ENCODE assay signal across 10 mouse cellular contexts in genomic region chr3:97087326-97087725, GRCm38 (mm10).
DNase-seq lines count a peak whose midpoint lies in the region; ATAC-seq lines count a peak whose summit lies in the region.
"Had no signal": no experiment of that assay in that cellular context is flagged by ENCODE, and none has a peak within 500 bp of the region (broad histone marks: within the 10 kb centered on the region; RNA-seq: fewer than 3 reads in every experiment).

No protein-coding gene starts in this region.

- intact Hi-C loops in left cerebral cortex, postnatal 14 days (cut with DNase I): loop anchor here (2.0 to 10.0 kb wide), 2 partner anchors 97 to 247 kb away; no protein-coding TSS in a partner anchor

- no peaks in the 10 kb centered on the region for H3K9me3 ChIP-seq in liver, embryonic 12.5 days (replicated peaks)
- peaks cover 7% of the 10 kb centered on the region; the same call in 1 of the 2 replicates for H3K9me3 ChIP-seq in embryonic facial prominence, embryonic 10.5 days
- H3K9me3 ChIP-seq: liver, embryonic 15.5 days had no signal

- no peak overlapping the region for H3K4me3 ChIP-seq in liver, embryonic 12.5 days
- no peak overlapping the region for H3K4me3 ChIP-seq in embryonic facial prominence, embryonic 10.5 days
- H3K4me3 ChIP-seq: erythroblast, embryonic 14.5 days; liver, embryonic 15.5 days had no signal

- ATAC-seq in liver, embryonic 12.5 days: no peak

- H3K27ac ChIP-seq in liver, embryonic 12.5 days: no peak overlapping the region
- no peak overlapping the region for H3K27ac ChIP-seq in embryonic facial prominence, embryonic 10.5 days (replicated peaks)
- H3K27ac ChIP-seq: liver, embryonic 15.5 days had no signal

- H3K36me3 ChIP-seq in liver, embryonic 12.5 days: no peaks in the 10 kb centered on the region
- no peaks in the 10 kb centered on the region for H3K36me3 ChIP-seq in embryonic facial prominence, embryonic 10.5 days (replicated peaks)
- H3K36me3 ChIP-seq: liver, embryonic 15.5 days had no signal

- H3K4me2 ChIP-seq in liver, embryonic 12.5 days: no peak overlapping the region
- H3K4me2 ChIP-seq: liver, embryonic 15.5 days had no signal

- DNase-seq in adrenal gland, adult 18-20 months (ENCODE audit: low spot score in 2 of 2): peak; percentile 36 to 56
- no peak for DNase-seq in adrenal gland, postnatal 4 days (ENCODE audit: low spot score in 2 of 2)
- DNase-seq in liver: peak; percentile 44
- DNase-seq in embryonic facial prominence, embryonic 10.5 days (ENCODE audit: low spot score): peak; percentile 53
- peak; percentile 16 to 43 for DNase-seq in natural killer cell, adult 2 months (ENCODE audit: low spot score in 2 of 2)
- no peak for DNase-seq in left cerebral cortex, postnatal 14 days (ENCODE audit: low spot score in 2 of 2)
- no peak for DNase-seq in layer of hippocampus, postnatal 36 days

- H3K4me1 ChIP-seq in liver, embryonic 12.5 days: no peaks in the 10 kb centered on the region
- peaks cover 5% of the 10 kb centered on the region for H3K4me1 ChIP-seq in embryonic facial prominence, embryonic 10.5 days
- H3K4me1 ChIP-seq: liver, embryonic 15.5 days had no signal

- 44% methylated on average over 4 of the region's 4 CpGs for WGBS in liver, embryonic 12.5 days (ENCODE audit: insufficient replicate concordance)
- WGBS in embryonic facial prominence, embryonic 10.5 days: 75% methylated on average over 4 of the region's 4 CpGs

- no peaks in the 10 kb centered on the region for H3K27me3 ChIP-seq in liver, embryonic 12.5 days (replicated peaks)
- H3K27me3 ChIP-seq in embryonic facial prominence, embryonic 10.5 days (replicated peaks; ENCODE audit: low read depth, poor library complexity, severe bottlenecking): no peaks in the 10 kb centered on the region
- H3K27me3 ChIP-seq: liver, embryonic 15.5 days had no signal

- H3K9ac ChIP-seq in liver, embryonic 12.5 days: no peak overlapping the region
- H3K9ac ChIP-seq: liver, embryonic 15.5 days had no signal

Comparison
In these comparisons a context has a peak if more than half of its experiments do, and no peak if none do; other contexts are left out.
1. DNase-seq: peak in adrenal gland, adult 18-20 months (2 of 2), liver (single experiment), embryonic facial prominence, embryonic 10.5 days (single experiment) and natural killer cell, adult 2 months (2 of 2); none in adrenal gland, postnatal 4 days (0 of 2), left cerebral cortex, postnatal 14 days (0 of 2) and layer of hippocampus, postnatal 36 days (0 of 2).